Mouse (Mus musculus) brain, adult 2 months (tissue): Measurements from ENCODE around the gene 4930518I15Rik.
"Not testable (repeated sequence)": the region's sequence is repeated elsewhere in the genome, so short reads cannot be mapped to it uniquely, and the experiment has no call there.

Source experiments
- DNase-seq: peaks from one replicate; pipeline ENCODE4 v3.0.0; 2011; ENCODE audit warnings: low read depth, low spot score

4930518I15Rik gene

GRCm38 (mm10) chr2:156877726-156878125 lies 20.0 kb upstream of the 4930518I15Rik start:
- no peak for DNase-seq

- DNase-seq, result peak; percentile 98
Observed at GRCm38 (mm10) chr2:156874760-156875510, 17.2 kb upstream of the 4930518I15Rik start.

- no peak for DNase-seq
Observed at GRCm38 (mm10) chr2:156874047-156874759, 16.5 kb upstream of the 4930518I15Rik start.

- DNase-seq, result peak; percentile 90
Observed at GRCm38 (mm10) chr2:156873629-156874028, 15.9 kb upstream of the 4930518I15Rik start.

GRCm38 (mm10) chr2:156870519-156870918 lies 12.8 kb upstream of the 4930518I15Rik start:
- DNase-seq, result no peak

- no peak for DNase-seq
Observed at GRCm38 (mm10) chr2:156869554-156869953, 11.8 kb upstream of the 4930518I15Rik start.

- peak; percentile 49 for DNase-seq
Observed at GRCm38 (mm10) chr2:156868994-156869393, 11.2 kb upstream of the 4930518I15Rik start.

GRCm38 (mm10) chr2:156864481-156864880 lies 6.7 kb upstream of the 4930518I15Rik start:
- DNase-seq, result peak; percentile 55

GRCm38 (mm10) chr2:156863487-156864160 lies 5.9 kb upstream of the 4930518I15Rik start:
- DNase-seq, result peak; percentile 18

GRCm38 (mm10) chr2:156862772-156863486 lies 5.2 kb upstream of the 4930518I15Rik start, which contains the start of gene Rab5if:
Rab5if (plus strand) TSS chr2:156863128.
- peak; percentile 99 for DNase-seq

GRCm38 (mm10) chr2:156862041-156862717 lies 4.4 kb upstream of the 4930518I15Rik start:
- DNase-seq, result peak; percentile 32

- DNase-seq, result no peak
Observed at GRCm38 (mm10) chr2:156858671-156859070, 925 bp upstream of the 4930518I15Rik start.

- DNase-seq, result no peak
Observed at GRCm38 (mm10) chr2:156857385-156857791, 358 bp downstream of the 4930518I15Rik start.

- DNase-seq, result no peak
Observed at GRCm38 (mm10) chr2:156856311-156856710, 1.4 kb downstream of the 4930518I15Rik start.

GRCm38 (mm10) chr2:156853999-156854771 lies 3.6 kb downstream of the 4930518I15Rik start:
- peak; percentile 88 for DNase-seq

GRCm38 (mm10) chr2:156853584-156853983 lies 4.2 kb downstream of the 4930518I15Rik start:
- DNase-seq, result not testable (repeated sequence)

GRCm38 (mm10) chr2:156850505-156850904 lies 7.2 kb downstream of the 4930518I15Rik start:
- DNase-seq, result no peak

GRCm38 (mm10) chr2:156848526-156849182 lies 9.1 kb downstream of the 4930518I15Rik start:
- DNase-seq, result peak; percentile 38

GRCm38 (mm10) chr2:156847653-156848052 lies 10.1 kb downstream of the 4930518I15Rik start:
- DNase-seq, result no peak

GRCm38 (mm10) chr2:156844715-156845114 lies 13.0 kb downstream of the 4930518I15Rik start:
- DNase-seq, result no peak
